Mouse (Mus musculus) left cerebral cortex, adult 9 months (tissue): ENCODE data around the gene Acot1.

Experiments
- DNase-seq, 2 experiments: peaks; one replicate each; pipeline ENCODE4 v3.0.0; 2022; ENCODE audit warnings: low spot score in 2 of 2

Acot1 gene

GRCm38 (mm10) chr12:84063228-84063627 is 53.9 kb downstream of the Acot1 start:
- DNase-seq: no peak

DNA sequence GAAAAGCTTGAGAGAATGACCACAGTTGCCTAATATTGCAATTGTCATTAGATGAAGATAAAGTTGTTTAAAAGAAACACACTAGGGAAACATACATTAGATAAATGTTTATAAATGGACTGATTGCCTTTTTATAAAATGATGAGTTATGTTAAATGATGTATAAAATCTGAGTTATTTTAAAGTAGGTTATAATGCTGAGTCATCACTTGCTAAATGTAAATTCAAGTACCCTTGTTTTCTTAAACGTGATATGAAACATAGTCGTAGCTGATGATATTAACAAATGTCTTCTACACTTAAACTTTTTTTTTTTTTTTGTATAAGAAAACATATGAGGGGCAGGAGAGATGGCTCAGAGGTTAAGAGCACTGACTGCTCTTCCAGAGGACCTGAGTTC is 54.5 kb downstream of the Acot1 start:
- DNase-seq: no peak

DNA sequence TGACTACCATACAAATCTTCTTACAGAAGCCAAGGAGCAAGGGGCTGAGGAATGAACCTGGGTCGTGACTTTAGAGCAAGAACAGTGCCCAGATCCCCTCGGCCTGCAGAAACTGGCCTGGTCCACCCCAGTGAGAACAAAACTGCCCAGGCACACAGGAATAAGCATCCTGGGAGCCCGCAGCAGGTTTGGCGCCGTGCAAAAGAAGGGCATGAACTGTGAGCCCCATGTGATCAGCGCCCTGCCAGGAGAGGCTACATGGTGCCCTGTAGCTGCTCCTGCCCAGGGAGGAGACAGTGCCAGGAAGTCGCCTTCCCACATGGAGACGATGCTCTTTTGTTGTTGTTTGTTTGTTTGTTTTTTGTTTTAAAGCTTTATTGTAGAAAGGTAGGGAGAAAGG is 55.3 kb downstream of the Acot1 start:
- no peak for DNase-seq

GRCm38 (mm10) chr12:84067752-84068151 is 58.5 kb downstream of the Acot1 start:
- no peak for DNase-seq
